Mouse (Mus musculus) embryonic fibroblast, embryonic 13.5 days (primary cell): ENCODE measurements around the gene Gm3755.
"Not testable (repeated sequence)": the region's sequence is repeated elsewhere in the genome, so short reads cannot be mapped to it uniquely, and the experiment has no call there.

Source experiments
- CTCF ChIP-seq: IDR thresholded peaks from 2 replicates; pipeline ENCODE4 v1.5.1; 2011; ENCODE audit warnings: mild to moderate bottlenecking, control low read depth, low read length, moderate library complexity, borderline replicate concordance; ENCODE audit not compliant: insufficient read depth
- POLR2A ChIP-seq: IDR thresholded peaks from 2 replicates; pipeline ENCODE4 v1.6.1; 2011; ENCODE audit warnings: low read depth, mild to moderate bottlenecking, control low read depth, low read length, moderate library complexity

DNA sequence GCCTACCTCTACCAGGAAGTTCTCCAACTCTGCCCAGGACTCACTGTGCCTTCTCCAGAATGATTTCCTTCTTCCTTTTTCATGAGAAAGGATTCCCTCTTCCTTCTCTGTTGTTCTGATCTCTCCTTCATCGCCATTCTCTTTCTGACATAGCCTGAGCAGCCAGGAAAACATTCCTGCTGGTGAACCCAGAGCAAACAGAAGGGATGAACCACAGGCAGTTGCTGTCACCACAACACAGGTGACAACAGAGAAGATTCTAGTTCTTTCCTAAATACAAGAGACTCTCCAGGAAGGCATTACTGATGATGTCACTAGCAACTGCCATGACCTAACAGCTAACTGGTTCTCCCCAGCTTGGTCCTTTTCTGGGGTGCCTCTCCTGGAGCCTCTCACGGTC, at the start of gene Gm3755:
- TF ChIP-seq CTCF, POLR2A: not testable (repeated sequence)
